Mouse (Mus musculus) granulocyte monocyte progenitor cell, adult 5-6 weeks (primary cell): ENCODE measurements around the gene Sdc4. TPM values are rescaled to one million over a fixed set of nuclear protein-coding genes. Genes with fewer than 3 reads are reported as not detected.

Source experiments
- total RNA-seq, 2 experiments: library from RNA; stranded (forward) in 1 of 2; stranded (reverse) in 1 of 2; fragments of 200-712, 200-1000 nt in 1 of 2; fragments of >200 nt in 1 of 2; fragmentation: Nextera tagmentation in 1 of 2; gene quantifications; 2 replicates each; pipeline ENCODE4 v1.2.3; 2014 to 2017

Sdc4 gene
- total RNA-seq, 2 experiments from 2014 or later, result not detected

Other genes with a start within 250 kb of the Sdc4 start
- not detected in 2 replicates for gene Wfdc15a, start 243.8 kb downstream of the Sdc4 start, total RNA-seq (2014; fragmentation: Nextera tagmentation)
- not detected in 2 replicates for gene Wfdc15a, start 243.8 kb downstream of the Sdc4 start, total RNA-seq (2017)
- not detected in 2 replicates for gene Wfdc15b, start 222.2 kb downstream of the Sdc4 start, total RNA-seq (2014; fragmentation: Nextera tagmentation)
- gene Wfdc15b, start 222.2 kb downstream of the Sdc4 start, total RNA-seq (2017), result not detected in 2 replicates
- gene Svs2, start 205.4 kb downstream of the Sdc4 start, total RNA-seq (2014; fragmentation: Nextera tagmentation), result not detected in 2 replicates
- gene Svs2, start 205.4 kb downstream of the Sdc4 start, total RNA-seq (2017), result not detected in 2 replicates
- not detected in 2 replicates for gene Svs3b, start 187.2 kb downstream of the Sdc4 start, total RNA-seq (2014; fragmentation: Nextera tagmentation)
- not detected in 2 replicates for gene Svs3b, start 187.2 kb downstream of the Sdc4 start, total RNA-seq (2017)
- not detected in 2 replicates for gene Svs4, start 165.4 kb downstream of the Sdc4 start, total RNA-seq (2014; fragmentation: Nextera tagmentation)
- not detected in 2 replicates for gene Svs4, start 165.4 kb downstream of the Sdc4 start, total RNA-seq (2017)
- gene Svs3a, start 154.6 kb downstream of the Sdc4 start, total RNA-seq (2014; fragmentation: Nextera tagmentation), result not detected in 2 replicates
- gene Svs3a, start 154.6 kb downstream of the Sdc4 start, total RNA-seq (2017), result not detected in 2 replicates
- gene Svs6, start 127.1 kb downstream of the Sdc4 start, total RNA-seq (2014; fragmentation: Nextera tagmentation), result not detected in 2 replicates
- not detected in 2 replicates for gene Svs6, start 127.1 kb downstream of the Sdc4 start, total RNA-seq (2017)
- not detected in 2 replicates for gene Svs5, start 111.1 kb downstream of the Sdc4 start, total RNA-seq (2014; fragmentation: Nextera tagmentation)
- not detected in 2 replicates for gene Svs5, start 111.1 kb downstream of the Sdc4 start, total RNA-seq (2017)
- gene Slpi, start 54.8 kb downstream of the Sdc4 start, total RNA-seq (2014; fragmentation: Nextera tagmentation), result 228 and 251 TPM in 2 replicates
- gene Slpi, start 54.8 kb downstream of the Sdc4 start, total RNA-seq (2017), result 46.7 and 49.3 TPM in 2 replicates
- not detected in 2 replicates for gene Rbpjl, start 40.7 kb downstream of the Sdc4 start, total RNA-seq (2014; fragmentation: Nextera tagmentation)
- gene Rbpjl, start 40.7 kb downstream of the Sdc4 start, total RNA-seq (2017), result not detected in 2 replicates
- not detected in 2 replicates for gene Matn4, start 38.7 kb downstream of the Sdc4 start, total RNA-seq (2014; fragmentation: Nextera tagmentation)
- gene Matn4, start 38.7 kb downstream of the Sdc4 start, total RNA-seq (2017), result not detected in 2 replicates
- 30.4 and 35.3 TPM in 2 replicates for gene Sys1, start 13.1 kb upstream of the Sdc4 start, total RNA-seq (2014; fragmentation: Nextera tagmentation)
- gene Sys1, start 13.1 kb upstream of the Sdc4 start, total RNA-seq (2017), result 11.5 and 18.1 TPM in 2 replicates
- gene Gm20458, start 17.1 kb upstream of the Sdc4 start, total RNA-seq (2014; fragmentation: Nextera tagmentation), result not detected in 2 replicates
- not detected in 2 replicates for gene Gm20458, start 17.1 kb upstream of the Sdc4 start, total RNA-seq (2017)
- not detected in 2 replicates for gene Trp53tg5, start 29.8 kb upstream of the Sdc4 start, total RNA-seq (2014; fragmentation: Nextera tagmentation)
- gene Trp53tg5, start 29.8 kb upstream of the Sdc4 start, total RNA-seq (2017), result not detected in 2 replicates
- 5.6 TPM in 1 of 2 replicates, not detected in the other for gene Dbndd2, start 42.2 kb upstream of the Sdc4 start, total RNA-seq (2014; fragmentation: Nextera tagmentation)
- 0.46 and 0.95 TPM in 2 replicates for gene Dbndd2, start 42.2 kb upstream of the Sdc4 start, total RNA-seq (2017)
- gene Pigt, start 53.6 kb upstream of the Sdc4 start, total RNA-seq (2014; fragmentation: Nextera tagmentation), result 97.1 and 103 TPM in 2 replicates
- 27.2 and 27.5 TPM in 2 replicates for gene Pigt, start 53.6 kb upstream of the Sdc4 start, total RNA-seq (2017)
- not detected in 2 replicates for gene Wfdc2, start 118.5 kb upstream of the Sdc4 start, total RNA-seq (2014; fragmentation: Nextera tagmentation)
- not detected in 2 replicates for gene Wfdc2, start 118.5 kb upstream of the Sdc4 start, total RNA-seq (2017)
- not detected in 2 replicates for gene Spint3, start 129.6 kb upstream of the Sdc4 start, total RNA-seq (2014; fragmentation: Nextera tagmentation)
- gene Spint3, start 129.6 kb upstream of the Sdc4 start, total RNA-seq (2017), result not detected in 2 replicates
- not detected in 2 replicates for gene Wfdc6a, start 141.6 kb upstream of the Sdc4 start, total RNA-seq (2014; fragmentation: Nextera tagmentation)
- not detected in 2 replicates for gene Wfdc6a, start 141.6 kb upstream of the Sdc4 start, total RNA-seq (2017)
- gene Eppin, start 149.7 kb upstream of the Sdc4 start, total RNA-seq (2014; fragmentation: Nextera tagmentation), result not detected in 2 replicates
- not detected in 2 replicates for gene Eppin, start 149.7 kb upstream of the Sdc4 start, total RNA-seq (2017)
- gene Wfdc6b, start 169.6 kb upstream of the Sdc4 start, total RNA-seq (2014; fragmentation: Nextera tagmentation), result not detected in 2 replicates
- gene Wfdc6b, start 169.6 kb upstream of the Sdc4 start, total RNA-seq (2017), result not detected in 2 replicates
- not detected in 2 replicates for gene Wfdc8, start 169.7 kb upstream of the Sdc4 start, total RNA-seq (2014; fragmentation: Nextera tagmentation)
- not detected in 2 replicates for gene Wfdc8, start 169.7 kb upstream of the Sdc4 start, total RNA-seq (2017)
- gene Wfdc16, start 194.9 kb upstream of the Sdc4 start, total RNA-seq (2014; fragmentation: Nextera tagmentation), result not detected in 2 replicates
- not detected in 2 replicates for gene Wfdc16, start 194.9 kb upstream of the Sdc4 start, total RNA-seq (2017)
- gene Wfdc10, start 212.2 kb upstream of the Sdc4 start, total RNA-seq (2014; fragmentation: Nextera tagmentation), result not detected in 2 replicates
- gene Wfdc10, start 212.2 kb upstream of the Sdc4 start, total RNA-seq (2017), result not detected in 2 replicates
- gene Wfdc9, start 212.7 kb upstream of the Sdc4 start, total RNA-seq (2014; fragmentation: Nextera tagmentation), result not detected in 2 replicates
- not detected in 2 replicates for gene Wfdc9, start 212.7 kb upstream of the Sdc4 start, total RNA-seq (2017)
- gene Wfdc11, start 230.2 kb upstream of the Sdc4 start, total RNA-seq (2014; fragmentation: Nextera tagmentation), result not detected in 2 replicates
- not detected in 2 replicates for gene Wfdc11, start 230.2 kb upstream of the Sdc4 start, total RNA-seq (2017)
- gene Wfdc13, start 241.2 kb upstream of the Sdc4 start, total RNA-seq (2014; fragmentation: Nextera tagmentation), result not detected in 2 replicates
- not detected in 2 replicates for gene Wfdc13, start 241.2 kb upstream of the Sdc4 start, total RNA-seq (2017)